Comparison of ENCODE assay signal across 8 mouse cellular contexts in genomic region chr17:83020576-83020975, GRCm38 (mm10).
DNase-seq lines count a peak whose midpoint lies in the region; ATAC-seq lines count a peak whose summit lies in the region.

No protein-coding gene starts in this region.

- H3K4me2 ChIP-seq in hindbrain, embryonic 16.5 days (ENCODE audit: low read length): no peak overlapping the region

- 64% methylated on average over 10 of the region's 10 CpGs for WGBS in hindbrain, embryonic 16.5 days
- 84% methylated on average over 10 of the region's 10 CpGs for WGBS in hindbrain, embryonic 10.5 days

- no peaks in the 10 kb centered on the region for H3K36me3 ChIP-seq in hindbrain, embryonic 16.5 days (ENCODE audit: control insufficient read depth, insufficient read depth, low read length)
- H3K36me3 ChIP-seq in hindbrain, embryonic 10.5 days: no peaks in the 10 kb centered on the region

- no peaks in the 10 kb centered on the region for H3K27me3 ChIP-seq in hindbrain, embryonic 16.5 days (replicated peaks; ENCODE audit: control insufficient read depth, insufficient read depth, low read length)
- H3K27me3 ChIP-seq in hindbrain, embryonic 10.5 days (ENCODE audit: insufficient read depth, poor library complexity, severe bottlenecking): no peaks in the 10 kb centered on the region

- ATAC-seq in hindbrain, embryonic 16.5 days: peak; percentile 65

- H3K9ac ChIP-seq in hindbrain, embryonic 16.5 days (ENCODE audit: low read depth, low read length): no peak overlapping the region

- no peaks in the 10 kb centered on the region for H3K4me1 ChIP-seq in hindbrain, embryonic 16.5 days (ENCODE audit: control insufficient read depth, insufficient read depth, low read depth, low read length)
- H3K4me1 ChIP-seq in hindbrain, embryonic 10.5 days (replicated peaks): 0 out of 2 replicates have a peak, but pooled peaks cover 2% of the 10 kb centered on the region

- no peak for DNase-seq in hindbrain, embryonic 10.5 days (ENCODE audit: low spot score)
- DNase-seq in adrenal gland, postnatal 36 days: peak; percentile 16 to 62
- DNase-seq in gastrocnemius, postnatal 14 days: peak; percentile 82
- peak; percentile 86 to 91 for DNase-seq in kidney, postnatal 4 days
- no peak for DNase-seq in T-cell, adult 2 months (ENCODE audit: low spot score)
- DNase-seq in embryo, embryonic 10.5 days (ENCODE audit: low spot score): no peak
- no peak for DNase-seq in spleen, adult 18-20 months

- no peak overlapping the region for H3K27ac ChIP-seq in hindbrain, embryonic 16.5 days (ENCODE audit: low read depth, low read length)
- no peak overlapping the region for H3K27ac ChIP-seq in hindbrain, embryonic 10.5 days

- no peak overlapping the region for H3K4me3 ChIP-seq in hindbrain, embryonic 16.5 days (ENCODE audit: low read length)
- no peak overlapping the region for H3K4me3 ChIP-seq in hindbrain, embryonic 10.5 days

- no peaks in the 10 kb centered on the region for H3K9me3 ChIP-seq in hindbrain, embryonic 16.5 days (ENCODE audit: control insufficient read depth, low read length)
- H3K9me3 ChIP-seq in hindbrain, embryonic 10.5 days: no peaks in the 10 kb centered on the region

- intact Hi-C loops in gastrocnemius, postnatal 14 days (cut with DNase I; ENCODE audit: low total_unique reads): loop anchor here (10.0 kb wide), 1 partner anchor 614 kb away; the partner anchor contains the start of gene Kcng3

Comparison
In these comparisons a context has a peak if more than half of its experiments do, and no peak if none do; other contexts are left out.
1. DNase-seq: peak in adrenal gland, postnatal 36 days (2 of 2), gastrocnemius, postnatal 14 days (single experiment) and kidney, postnatal 4 days (2 of 2); none in hindbrain, embryonic 10.5 days (single experiment), T-cell, adult 2 months (single experiment), embryo, embryonic 10.5 days (single experiment) and spleen, adult 18-20 months (0 of 2).